Mouse (Mus musculus): ENCODE results near the gene Lmo7.

DNA sequence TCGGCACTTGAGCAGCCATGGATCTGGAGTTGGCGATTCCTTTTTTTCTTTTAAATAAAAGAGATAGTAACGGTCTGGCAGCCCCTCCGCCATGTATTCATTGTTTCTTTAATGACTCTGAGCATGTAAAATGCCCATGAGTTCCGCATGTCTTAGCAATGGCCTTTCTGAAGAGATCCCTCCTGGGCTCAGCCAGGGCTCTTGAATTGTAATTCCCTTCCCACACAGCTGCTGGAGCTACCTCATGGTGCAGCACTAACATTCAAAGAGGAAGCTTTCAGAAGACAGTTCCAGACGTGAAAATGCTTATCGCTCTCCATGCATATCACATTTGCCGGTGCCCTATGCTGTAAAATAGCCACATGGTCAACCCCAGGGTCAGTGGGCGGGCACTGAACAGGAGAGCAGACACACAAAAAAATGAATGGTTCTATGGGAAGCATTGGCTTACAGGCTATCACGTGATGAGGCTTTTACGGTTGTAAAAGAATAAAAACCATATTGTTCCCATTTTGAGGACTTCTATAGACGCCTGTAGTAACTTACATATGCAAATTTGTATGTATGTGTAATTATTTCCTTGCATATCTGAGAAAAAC, 198.0 kb downstream of the Lmo7 start:
- TF ChIP-seq TAL1 (IDR thresholded peaks at IDR 0.05; ENCODE audit: low read length) (no peak), GATA1 (IDR thresholded peaks at IDR 0.05; ENCODE audit: low read length) (no peak)

Measured in erythroblast, embryonic 14.5 days (primary cell).